Mouse (Mus musculus) megakaryocyte progenitor cell, adult 5-6 weeks (primary cell): ENCODE data around the gene Olfr560. TPM values are rescaled to one million over a fixed set of nuclear protein-coding genes. Genes with fewer than 3 reads are reported as not detected.

Source experiments
- ATAC-seq: replicated peaks from 2 replicates; pipeline ENCODE4 v1.8.0; 2016; ENCODE audit warnings: mild to moderate bottlenecking, moderate TSS enrichment, inconsistent platforms; ENCODE audit not compliant: poor library complexity
- total RNA-seq, 2 experiments: library from RNA; stranded (forward) in 1 of 2; stranded (reverse) in 1 of 2; fragments of 157-497, 149-512 nt in 1 of 2; fragments of 200-1000 nt in 1 of 2; gene quantifications; 2 replicates each; pipeline versions ENCODE4 v1.2.3 to v1.2.4; 2015 to 2017

Olfr560 gene
- total RNA-seq (2015) (not detected in 2 replicates), total RNA-seq (2017) (not detected in 2 replicates)

DNA sequence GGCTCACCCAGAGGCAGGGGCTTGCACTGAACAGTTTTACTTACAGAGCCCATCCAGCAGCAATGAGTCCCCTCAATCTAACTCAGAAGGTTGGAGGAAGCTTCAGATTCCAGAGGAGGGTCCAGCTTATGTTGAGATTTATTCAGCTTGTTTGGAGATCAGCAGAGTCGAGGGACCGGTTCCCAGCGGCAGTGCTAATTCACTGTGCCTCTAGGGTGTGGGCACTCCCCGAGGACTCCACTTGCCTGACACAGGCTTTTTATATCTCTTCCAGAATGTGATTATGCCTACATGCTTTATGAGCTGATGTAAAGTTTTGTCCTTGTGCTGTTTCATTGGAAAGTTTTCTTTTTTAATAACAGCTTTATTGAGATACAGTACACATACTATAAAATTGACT, at the start of gene Olfr560, which contains the start of gene Olfr78:
Gene Olfr560, minus strand, starts transcription at position 101 of the 400 bp plus-strand sequence.
Gene Olfr78, minus strand, starts transcription at position 206 of the 400 bp plus-strand sequence.
- ATAC-seq, result no peak

DNA sequence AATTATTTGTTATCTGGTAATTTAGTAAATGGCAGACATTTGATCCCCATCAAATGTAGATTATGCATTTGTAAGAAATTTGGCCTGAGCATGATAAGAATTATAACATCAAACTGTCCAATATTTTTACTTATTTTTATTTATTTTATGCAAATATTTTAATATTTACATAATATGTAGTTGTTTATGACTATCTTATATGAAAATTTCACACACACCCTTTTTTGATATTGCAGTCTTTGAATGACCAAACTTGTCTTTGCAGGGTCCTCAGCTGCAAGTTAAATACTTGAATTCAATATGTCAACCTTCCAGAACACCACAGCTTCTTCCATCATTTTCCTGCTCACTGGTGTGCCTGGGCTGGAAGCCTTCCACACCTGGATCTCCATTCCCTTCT, 44.0 kb upstream of the Olfr560 start, which contains the start of gene Olfr564:
Gene Olfr564, plus strand, starts transcription at position 301 of the 400 bp plus-strand sequence.
- no peak for ATAC-seq

DNA sequence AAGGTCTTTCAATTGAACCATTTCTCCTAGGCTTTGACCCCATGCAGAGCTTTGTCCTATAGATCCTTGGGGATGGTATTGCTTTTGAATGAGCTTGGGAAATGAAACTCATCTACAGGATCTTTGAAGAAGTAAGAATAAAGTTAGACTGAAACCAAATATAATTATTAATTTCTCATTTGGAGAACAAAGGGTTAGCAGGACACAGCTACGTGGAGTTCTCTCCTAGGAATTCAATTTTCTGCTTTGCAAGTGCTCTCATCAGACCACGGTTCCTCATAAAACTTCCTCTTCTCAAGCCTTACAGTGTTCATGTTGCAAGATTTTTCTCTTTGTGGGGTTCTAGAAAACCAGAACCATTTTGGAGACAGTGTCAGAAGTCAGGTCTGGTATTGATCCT, 11.8 kb upstream of the Olfr560 start, which contains the start of gene Olfr561:
Gene Olfr561, plus strand, starts transcription at position 301 of the 400 bp plus-strand sequence.
- no peak for ATAC-seq

DNA sequence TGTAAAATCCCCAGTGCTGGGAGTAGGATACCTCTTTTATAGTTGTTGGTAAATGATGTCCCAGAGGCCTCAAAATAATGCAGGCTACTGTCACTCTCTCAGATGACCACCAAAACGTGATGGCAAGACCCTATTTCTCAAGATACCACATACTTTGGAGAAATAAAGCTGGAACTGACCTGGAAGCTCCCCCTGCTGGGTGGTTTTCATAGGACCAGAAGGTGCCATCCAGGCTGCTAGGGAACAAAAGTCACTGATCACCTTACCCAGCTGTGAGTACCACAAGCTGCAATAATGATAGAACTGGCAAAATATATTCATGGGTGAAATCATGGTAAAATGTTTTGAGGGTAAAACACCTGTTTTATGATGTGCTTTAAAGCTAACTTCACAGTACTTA, 7.1 kb downstream of the Olfr560 start:
- peak; percentile 66 for ATAC-seq

DNA sequence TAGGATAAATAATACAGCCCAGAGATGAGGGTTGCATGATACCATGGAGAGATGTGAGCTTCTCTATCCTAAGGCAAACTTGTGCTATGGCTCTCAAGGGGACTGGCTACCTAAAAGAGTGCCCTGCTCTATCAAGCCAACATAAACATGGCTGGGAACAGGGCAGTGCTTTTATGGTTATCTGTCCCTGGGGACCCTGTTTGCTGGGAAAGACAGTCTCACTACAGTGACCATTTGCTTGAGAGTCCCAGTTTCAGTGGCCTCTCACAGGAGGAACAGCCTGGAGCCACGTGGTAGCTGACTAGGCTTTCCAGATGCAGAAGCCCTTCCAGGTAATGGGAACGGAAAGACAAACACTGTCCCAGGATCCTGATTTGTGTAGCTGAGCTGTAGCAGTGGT, 21.5 kb downstream of the Olfr560 start:
- ATAC-seq, result no peak

DNA sequence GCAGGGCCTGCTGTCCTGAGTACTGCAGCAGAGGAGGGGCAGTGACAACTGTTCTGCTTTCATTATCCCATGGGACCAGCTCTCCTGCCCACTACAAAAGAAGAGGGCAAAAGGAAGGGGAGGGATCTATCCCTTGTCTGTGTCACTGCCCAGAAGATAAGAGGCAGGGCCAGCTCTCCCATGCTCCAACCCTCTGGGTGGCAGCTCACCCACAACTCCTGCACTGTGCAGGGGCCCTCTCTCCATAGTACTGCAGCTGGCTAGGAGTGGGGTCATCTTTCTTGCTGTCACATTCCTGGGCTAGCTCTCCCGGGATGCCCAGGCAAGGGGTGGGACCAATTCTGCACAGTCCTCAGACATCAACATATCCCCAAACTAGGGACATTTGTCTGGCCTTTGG, 25.4 kb downstream of the Olfr560 start:
- ATAC-seq, result no peak

DNA sequence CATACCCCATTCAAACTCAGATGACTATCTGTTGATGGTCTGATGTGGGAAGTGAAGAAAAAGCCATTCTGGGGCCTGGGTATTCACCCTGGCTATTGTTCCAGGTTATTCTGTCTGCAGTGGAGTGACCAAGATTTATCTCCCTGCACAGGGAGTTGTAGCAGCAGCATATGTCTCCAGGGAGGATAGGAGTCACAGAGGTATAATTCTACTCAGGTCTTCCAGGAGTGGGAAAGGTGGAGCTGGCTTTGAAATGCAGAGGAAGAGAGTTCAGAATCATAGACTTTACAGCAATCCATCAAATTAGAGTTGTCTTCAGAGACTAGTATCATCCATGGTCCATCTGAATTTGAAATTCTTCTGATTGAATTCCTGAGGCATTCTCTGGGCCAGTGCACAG, 31.8 kb downstream of the Olfr560 start, which contains the start of gene Olfr559:
Gene Olfr559, minus strand, starts transcription at position 101 of the 400 bp plus-strand sequence.
- no peak for ATAC-seq

DNA sequence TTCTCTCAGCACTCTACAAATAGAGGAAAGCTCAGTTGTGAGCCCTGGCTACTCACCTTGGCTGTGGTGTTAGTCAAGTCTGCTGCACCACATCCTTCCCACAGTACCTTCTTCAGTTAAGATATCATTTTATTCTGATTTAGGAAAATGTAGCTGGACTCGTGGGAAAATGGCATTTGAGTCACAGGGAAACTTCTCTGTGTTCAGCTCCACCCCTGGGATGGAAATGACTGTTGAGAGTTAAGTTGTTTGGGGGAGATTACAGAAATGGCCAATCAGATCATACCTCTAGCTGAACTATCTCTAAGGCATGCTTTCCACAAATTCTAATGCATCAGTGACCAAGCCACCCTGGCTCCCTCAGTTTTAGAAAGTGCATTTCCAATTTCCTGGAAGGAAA, 40.2 kb downstream of the Olfr560 start, which contains the start of gene Olfr33:
Gene Olfr33, minus strand, starts transcription at position 101 of the 400 bp plus-strand sequence.
- no peak for ATAC-seq

DNA sequence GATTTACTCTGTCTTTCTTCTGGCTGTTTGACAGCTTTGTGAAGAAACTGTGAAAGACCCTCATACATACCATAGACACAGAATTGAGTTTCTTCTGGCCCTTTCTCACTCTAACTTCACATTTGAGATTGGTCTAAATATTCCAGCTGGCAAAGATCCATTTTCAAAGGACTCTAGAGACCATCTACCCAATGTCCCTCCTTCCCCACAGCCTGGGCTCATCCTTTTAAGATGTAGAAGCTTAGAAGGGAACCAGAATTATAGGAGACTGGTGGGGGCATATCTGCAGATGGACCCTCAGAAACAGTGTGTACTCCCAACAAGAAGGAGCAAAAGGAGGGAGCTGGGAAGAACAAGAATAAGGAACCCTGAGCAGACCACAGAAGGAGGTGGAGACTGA, 57.3 kb downstream of the Olfr560 start, which contains the start of gene Olfr558:
Gene Olfr558, plus strand, starts transcription at position 301 of the 400 bp plus-strand sequence.
- no peak for ATAC-seq

Other genes with a start within 250 kb of the Olfr560 start
Only the 30 nearest of the 31 such genes appear.
- gene Olfr547, start 224.6 kb downstream of the Olfr560 start, total RNA-seq (2015), result not detected in 2 replicates
- not detected in 2 replicates for gene Olfr547, start 224.6 kb downstream of the Olfr560 start, total RNA-seq (2017)
- not detected in 2 replicates for gene Olfr548-ps1, start 218.5 kb downstream of the Olfr560 start, total RNA-seq (2015)
- not detected in 2 replicates for gene Olfr548-ps1, start 218.5 kb downstream of the Olfr560 start, total RNA-seq (2017)
- not detected in 2 replicates for gene Olfr549, start 209.5 kb downstream of the Olfr560 start, total RNA-seq (2015)
- gene Olfr549, start 209.5 kb downstream of the Olfr560 start, total RNA-seq (2017), result not detected in 2 replicates
- gene Trim21, start 193.9 kb downstream of the Olfr560 start, total RNA-seq (2015), result 7.4 and 11.5 TPM in 2 replicates
- gene Trim21, start 193.9 kb downstream of the Olfr560 start, total RNA-seq (2017), result 29.3 and 45.8 TPM in 2 replicates
- gene Olfr550, start 187.9 kb downstream of the Olfr560 start, total RNA-seq (2015), result 0.27 TPM in 1 of 2 replicates, not detected in the other
- gene Olfr550, start 187.9 kb downstream of the Olfr560 start, total RNA-seq (2017), result not detected in 2 replicates
- not detected in 2 replicates for gene Olfr551, start 167.5 kb downstream of the Olfr560 start, total RNA-seq (2015)
- gene Olfr551, start 167.5 kb downstream of the Olfr560 start, total RNA-seq (2017), result not detected in 2 replicates
- gene Olfr552, start 161.6 kb downstream of the Olfr560 start, total RNA-seq (2015), result 0.10 TPM in 1 of 2 replicates, not detected in the other
- gene Olfr552, start 161.6 kb downstream of the Olfr560 start, total RNA-seq (2017), result not detected in 2 replicates
- gene Olfr553, start 141.1 kb downstream of the Olfr560 start, total RNA-seq (2015), result not detected in 2 replicates
- gene Olfr553, start 141.1 kb downstream of the Olfr560 start, total RNA-seq (2017), result not detected in 2 replicates
- gene Olfr554, start 120.9 kb downstream of the Olfr560 start, total RNA-seq (2015), result not detected in 2 replicates
- gene Olfr554, start 120.9 kb downstream of the Olfr560 start, total RNA-seq (2017), result not detected in 2 replicates
- not detected in 2 replicates for gene Olfr555, start 100.5 kb downstream of the Olfr560 start, total RNA-seq (2015)
- not detected in 2 replicates for gene Olfr555, start 100.5 kb downstream of the Olfr560 start, total RNA-seq (2017)
- not detected in 2 replicates for gene Olfr556, start 94.5 kb downstream of the Olfr560 start, total RNA-seq (2015)
- not detected in 2 replicates for gene Olfr556, start 94.5 kb downstream of the Olfr560 start, total RNA-seq (2017)
- 6.1 and 6.4 TPM in 2 replicates for gene Trim68, start 72.0 kb downstream of the Olfr560 start, total RNA-seq (2015)
- 4.8 and 5.6 TPM in 2 replicates for gene Trim68, start 72.0 kb downstream of the Olfr560 start, total RNA-seq (2017)
- not detected in 2 replicates for gene Olfr557, start 63.5 kb downstream of the Olfr560 start, total RNA-seq (2015)
- gene Olfr557, start 63.5 kb downstream of the Olfr560 start, total RNA-seq (2017), result 0.24 TPM in 1 of 2 replicates, not detected in the other
- gene Olfr558, start 57.2 kb downstream of the Olfr560 start, total RNA-seq (2015), result not detected in 2 replicates
- not detected in 2 replicates for gene Olfr558, start 57.2 kb downstream of the Olfr560 start, total RNA-seq (2017)
- not detected in 2 replicates for gene Olfr33, start 40.3 kb downstream of the Olfr560 start, total RNA-seq (2015)
- gene Olfr33, start 40.3 kb downstream of the Olfr560 start, total RNA-seq (2017), result not detected in 2 replicates
- gene Olfr559, start 31.9 kb downstream of the Olfr560 start, total RNA-seq (2015), result not detected in 2 replicates
- not detected in 2 replicates for gene Olfr559, start 31.9 kb downstream of the Olfr560 start, total RNA-seq (2017)
- not detected in 2 replicates for gene Olfr78, start 105 bp upstream of the Olfr560 start, total RNA-seq (2015)
- gene Olfr78, start 105 bp upstream of the Olfr560 start, total RNA-seq (2017), result not detected in 2 replicates
- not detected in 2 replicates for gene Olfr561, start 11.9 kb upstream of the Olfr560 start, total RNA-seq (2015)
- gene Olfr561, start 11.9 kb upstream of the Olfr560 start, total RNA-seq (2017), result not detected in 2 replicates
- not detected in 2 replicates for gene Olfr564, start 44.1 kb upstream of the Olfr560 start, total RNA-seq (2015)
- not detected in 2 replicates for gene Olfr564, start 44.1 kb upstream of the Olfr560 start, total RNA-seq (2017)
- gene Olfr566, start 99.4 kb upstream of the Olfr560 start, total RNA-seq (2015), result not detected in 2 replicates
- not detected in 2 replicates for gene Olfr566, start 99.4 kb upstream of the Olfr560 start, total RNA-seq (2017)
- not detected in 2 replicates for gene Olfr568, start 117.8 kb upstream of the Olfr560 start, total RNA-seq (2015)
- not detected in 2 replicates for gene Olfr568, start 117.8 kb upstream of the Olfr560 start, total RNA-seq (2017)
- gene Olfr569, start 131.5 kb upstream of the Olfr560 start, total RNA-seq (2015), result not detected in 2 replicates
- gene Olfr569, start 131.5 kb upstream of the Olfr560 start, total RNA-seq (2017), result not detected in 2 replicates
- not detected in 2 replicates for gene Olfr570, start 135.2 kb upstream of the Olfr560 start, total RNA-seq (2015)
- gene Olfr570, start 135.2 kb upstream of the Olfr560 start, total RNA-seq (2017), result not detected in 2 replicates
- gene Olfr571, start 158.2 kb upstream of the Olfr560 start, total RNA-seq (2015), result not detected in 2 replicates
- not detected in 2 replicates for gene Olfr571, start 158.2 kb upstream of the Olfr560 start, total RNA-seq (2017)
- not detected in 2 replicates for gene Olfr572, start 165.0 kb upstream of the Olfr560 start, total RNA-seq (2015)
- gene Olfr572, start 165.0 kb upstream of the Olfr560 start, total RNA-seq (2017), result not detected in 2 replicates
- gene Olfr573-ps1, start 183.2 kb upstream of the Olfr560 start, total RNA-seq (2015), result not detected in 2 replicates
- gene Olfr573-ps1, start 183.2 kb upstream of the Olfr560 start, total RNA-seq (2017), result not detected in 2 replicates
- gene Olfr574, start 189.1 kb upstream of the Olfr560 start, total RNA-seq (2015), result not detected in 2 replicates
- not detected in 2 replicates for gene Olfr574, start 189.1 kb upstream of the Olfr560 start, total RNA-seq (2017)
- gene Olfr575, start 199.4 kb upstream of the Olfr560 start, total RNA-seq (2015), result not detected in 2 replicates
- gene Olfr575, start 199.4 kb upstream of the Olfr560 start, total RNA-seq (2017), result not detected in 2 replicates
- gene Olfr576, start 203.3 kb upstream of the Olfr560 start, total RNA-seq (2015), result not detected in 2 replicates
- not detected in 2 replicates for gene Olfr576, start 203.3 kb upstream of the Olfr560 start, total RNA-seq (2017)
- gene Olfr577, start 216.6 kb upstream of the Olfr560 start, total RNA-seq (2015), result not detected in 2 replicates
- not detected in 2 replicates for gene Olfr577, start 216.6 kb upstream of the Olfr560 start, total RNA-seq (2017)